Mouse (Mus musculus) liver, embryonic 14.5 days (tissue): ENCODE measurements around the gene Pxk. TPM values are rescaled to one million over a fixed set of nuclear protein-coding genes. Genes with fewer than 3 reads are reported as not detected.
A peak's percentile ranks its signal among the peaks of the same experiment; 100 is the strongest.
"Not testable (repeated sequence)": the region's sequence is repeated elsewhere in the genome, so short reads cannot be mapped to it uniquely, and the experiment has no call there.

ENCODE experiments used
- ATAC-seq: fragments of 200-750 bp; cut with Nextera tagmentation; 2 replicates; pipeline ENCODE4 v1.8.0; 2017; ENCODE audit warnings: moderate number of reproducible peaks, mild to moderate bottlenecking, moderate library complexity; ENCODE audit not compliant: insufficient read depth
- DNase-seq, 3 experiments: peaks; one replicate each; pipeline ENCODE4 v3.0.0-alpha.2; 2012 to 2013; ENCODE audit warnings: low read depth in 3 of 3, low spot score in 3 of 3
- H3K27ac ChIP-seq: fragments of 300-500 bp; sonication (generic); 2 replicates; pipeline ENCODE4 v1.5.1; 2014; ENCODE audit warnings: moderate library complexity, mild to moderate bottlenecking, control low read depth, inconsistent platforms
- H3K27me3 ChIP-seq: fragments of 300-500 bp; sonication (generic); 2 replicates; pipeline ENCODE4 v1.6.1; 2014; ENCODE audit warnings: mild to moderate bottlenecking, low read length, moderate library complexity; ENCODE audit not compliant: control insufficient read depth, insufficient read depth
- H3K36me3 ChIP-seq: fragments of 300-500 bp; sonication (generic); replicated peaks from 2 replicates; pipeline ENCODE4 v1.6.1; 2014; ENCODE audit warnings: low read depth; ENCODE audit not compliant: control insufficient read depth, insufficient read depth
- H3K4me1 ChIP-seq, 2 experiments: fragments of 200-500 bp in 1 of 2; fragments of 300-500 bp in 1 of 2; sonication (generic) in 1 of 2; replicated peaks; 2 replicates each; pipeline ENCODE4 v1.6.1; 2012 to 2014; ENCODE audit warnings: antibody characterized with exemption in 1 of 2, inconsistent platforms in 1 of 2, low read length in 1 of 2; ENCODE audit not compliant: control insufficient read depth in 2 of 2, insufficient read depth in 2 of 2
- H3K4me2 ChIP-seq: fragments of 300-500 bp; sonication (generic); 2 replicates; pipeline ENCODE4 v1.6.1; 2014; ENCODE audit warnings: low read depth, mild to moderate bottlenecking, control low read depth, moderate library complexity
- H3K4me3 ChIP-seq, 2 experiments: fragments of 200-500 bp in 1 of 2; fragments of 300-500 bp in 1 of 2; sonication (generic) in 1 of 2; 2 replicates each; pipeline ENCODE4 v1.5.1; 2012 to 2014; ENCODE audit warnings: low read depth in 2 of 2, low read length in 2 of 2, mild to moderate bottlenecking in 2 of 2, control low read depth in 1 of 2, inconsistent platforms in 1 of 2, moderate library complexity in 1 of 2; ENCODE audit not compliant: insufficient read depth in 1 of 2
- H3K9ac ChIP-seq: fragments of 300-500 bp; sonication (generic); replicated peaks from 2 replicates; pipeline ENCODE4 v1.6.1; 2014; ENCODE audit warnings: mild to moderate bottlenecking, control low read depth, moderate library complexity
- H3K9me3 ChIP-seq: fragments of 300-500 bp; sonication (generic); 2 replicates; pipeline ENCODE4 v1.6.1; 2016; ENCODE audit warnings: low read length, mixed read lengths; ENCODE audit not compliant: control insufficient read depth
- CTCF ChIP-seq: IDR thresholded peaks from 2 replicates; pipeline ENCODE4 v1.5.1; 2016; ENCODE audit warnings: antibody characterized with exemption, low read depth, control low read depth
- EP300 ChIP-seq: IDR thresholded peaks from 2 replicates; pipeline ENCODE4 v1.6.1; 2016; ENCODE audit warnings: antibody characterized with exemption, low read depth
- WGBS: fragments of 180-500 bp; shearing (Covaris S2); extraction: QIAGEN DNeasy Blood & Tissue Kit; methylation state at CpG from one replicate; pipeline ENCODE4 v1.1.7; 2014; ENCODE audit not compliant: insufficient replicate concordance; 5-methylcytosine and 5-hydroxymethylcytosine counted together
- polyA plus RNA-seq, 2 experiments: library from polyadenylated mRNA; depleted of rRNA in 1 of 2; stranded (reverse) in 1 of 2; unstranded in 1 of 2; fragments of >200 nt; fragmentation: Nextera tagmentation in 1 of 2; extraction: Ambion mirVana in 1 of 2; gene quantifications; 2 replicates each; pipeline versions ENCODE4 v1.2.1 to v1.2.3; 2012 to 2014

Gene Pxk
- polyA plus RNA-seq, 2 experiments, result 7.1 to 10.3 TPM

DNA sequence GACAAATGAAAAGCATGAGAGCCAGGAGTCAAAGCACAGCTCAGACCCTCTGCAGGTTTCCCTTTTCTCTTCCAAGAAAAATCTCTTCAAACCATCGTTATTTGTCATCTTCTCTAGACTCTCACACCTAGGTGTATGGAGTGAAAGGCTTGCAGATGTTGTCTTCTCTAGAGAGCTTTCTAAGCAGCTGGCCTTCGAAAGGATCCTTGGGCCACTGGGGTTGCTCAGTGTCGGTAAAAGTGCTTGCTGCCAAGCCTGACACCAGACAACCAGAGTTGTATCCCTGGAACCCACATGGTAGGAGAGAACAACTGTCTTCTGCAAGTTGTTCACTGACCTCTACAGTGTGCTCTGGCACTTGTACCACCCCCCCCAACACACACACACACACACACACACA is 61.1 kb downstream of the Pxk start:
- Histone ChIP-seq H3K27ac (no peak overlapping the region), H3K4me1 (no peaks in the 10 kb centered on the region), H3K9ac (no peak overlapping the region), H3K27me3 (no peaks in the 10 kb centered on the region), H3K4me3 (no peak overlapping the region), H3K9me3 (no peaks in the 10 kb centered on the region), H3K4me2 (no peak overlapping the region), H3K36me3 (no peaks in the 10 kb centered on the region; the same call in 1 of the 2 replicates)
- TF ChIP-seq EP300 (no peak), CTCF (no peak)
- 72% methylated on average over 3 of the region's 3 CpGs for WGBS
- DNase-seq (no peak), ATAC-seq (no peak)

DNA sequence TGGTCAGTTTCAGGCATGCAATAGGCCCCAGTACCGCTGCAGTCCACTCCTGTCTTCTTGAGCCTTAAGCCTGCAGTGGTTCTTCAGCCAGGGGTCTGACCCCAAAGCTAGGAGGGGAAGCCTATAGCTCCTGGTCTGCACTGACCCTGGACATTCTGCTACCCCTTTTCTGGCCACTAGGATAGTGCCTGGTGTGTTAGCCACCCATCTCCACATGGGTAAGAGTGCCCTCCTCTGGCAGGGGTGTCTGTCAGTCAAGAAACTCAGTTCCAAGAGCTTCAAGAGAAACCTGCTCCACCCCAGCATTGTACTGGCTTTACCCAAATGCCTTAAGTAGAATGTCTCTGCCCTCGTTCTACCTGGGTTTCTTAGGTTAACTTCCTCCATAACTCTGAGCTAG is 63.8 kb downstream of the Pxk start:
- Histone ChIP-seq H3K9me3 (no peaks in the 10 kb centered on the region), H3K9ac (no peak overlapping the region), H3K36me3 (peaks cover 14% of the 10 kb centered on the region), H3K4me1 (no peaks in the 10 kb centered on the region), H3K4me3 (no peak overlapping the region), H3K27me3 (no peaks in the 10 kb centered on the region), H3K4me2 (no peak overlapping the region), H3K27ac (no peak overlapping the region)
- TF ChIP-seq CTCF, result peak; percentile 54
- TF ChIP-seq EP300, result no peak
- 71% methylated on average over 2 of the region's 2 CpGs for WGBS
- ATAC-seq, result no peak
- DNase-seq, result no peak

DNA sequence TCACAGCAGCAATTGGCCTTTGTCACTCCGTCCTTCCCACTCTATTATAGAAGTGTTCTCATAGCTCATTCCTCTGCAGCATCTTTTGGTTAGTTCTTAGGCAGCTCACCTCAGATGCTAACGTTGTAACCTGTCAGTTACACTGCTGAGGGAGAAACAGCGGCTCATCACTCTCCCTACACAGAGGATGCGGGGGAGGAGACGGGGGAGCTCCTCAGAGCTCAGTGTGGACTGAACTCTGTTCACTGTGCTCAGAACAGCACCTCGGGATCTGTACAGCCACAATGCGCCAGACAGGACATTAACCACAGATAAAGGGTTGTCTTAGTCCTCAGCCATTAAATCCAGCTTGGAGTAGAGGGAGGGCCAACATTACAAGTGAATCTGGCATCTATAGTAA is 66.5 kb downstream of the Pxk start:
- ATAC-seq (no peak), DNase-seq (no peak)
- Histone ChIP-seq H3K4me2 (no peak overlapping the region), H3K4me3 (no peak overlapping the region), H3K4me1 (no peaks in the 10 kb centered on the region), H3K27me3 (no peaks in the 10 kb centered on the region), H3K27ac (no peak overlapping the region), H3K9ac (no peak overlapping the region), H3K9me3 (no peaks in the 10 kb centered on the region), H3K36me3 (peaks cover 38% of the 10 kb centered on the region)
- no peak for TF ChIP-seq EP300
- WGBS, result 70% methylated on average over 7 of the region's 7 CpGs

DNA sequence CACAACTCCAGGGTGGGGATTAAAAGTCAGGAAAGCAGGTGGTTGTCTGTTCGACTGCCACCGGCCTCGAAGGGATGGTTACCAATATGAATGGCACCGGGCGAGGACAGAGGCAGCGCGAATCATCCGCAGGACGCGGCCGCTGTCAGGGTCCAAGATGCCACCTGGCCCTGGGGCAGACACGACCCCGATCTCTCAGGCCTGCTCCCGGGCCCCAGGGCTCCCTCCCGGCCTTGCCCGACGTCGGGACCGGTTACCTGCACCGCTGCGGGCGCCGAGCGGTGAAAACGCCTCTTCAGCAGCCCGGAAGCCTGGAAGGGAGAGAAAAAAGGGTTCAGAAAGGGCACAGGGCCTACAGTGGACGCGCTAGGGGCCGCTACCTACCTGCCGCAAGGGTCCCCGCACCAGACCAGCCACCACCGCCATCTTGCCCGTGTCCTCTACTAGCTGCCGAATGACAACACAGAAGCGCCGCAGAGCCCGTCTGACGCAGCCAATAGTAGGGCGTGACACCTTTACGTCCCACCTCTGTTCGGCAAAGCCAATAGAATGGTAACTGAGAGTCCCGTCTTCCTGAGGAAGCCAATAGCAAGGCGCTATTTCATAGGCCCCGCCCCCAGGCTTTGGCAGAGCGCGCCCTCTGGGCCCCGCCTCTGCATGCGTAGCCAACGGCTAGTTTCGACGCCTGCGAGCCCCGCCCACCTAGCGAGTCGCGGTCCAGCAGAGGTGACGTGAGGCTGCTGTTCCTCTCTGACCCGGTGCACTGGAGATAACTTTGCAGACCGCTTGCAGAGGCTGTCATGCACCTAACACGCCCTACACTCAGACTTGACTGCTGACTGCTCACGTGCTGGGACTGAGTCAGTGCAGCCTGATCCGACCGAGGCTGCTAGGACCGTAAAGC is 74.7 kb downstream of the Pxk start, which contains the start of gene Pdhb:
TSS of gene Pdhb (minus strand) at position 519 of the 904 bp plus-strand sequence.
- ATAC-seq (peak; percentile 97), DNase-seq (peak; percentile 98 to 99 (median 99))
- Histone ChIP-seq H3K27me3 (no peaks in the 10 kb centered on the region), H3K9me3 (no peaks in the 10 kb centered on the region), H3K4me1 (peaks cover 7 to 12% of the 10 kb centered on the region in 2 experiments), H3K27ac (peak within 1 kb of the TSS; percentile 78), H3K36me3 (peaks cover 27% of the 10 kb centered on the region), H3K4me2 (peak within 1 kb of the TSS; percentile 87), H3K4me3 (peak within 1 kb of the TSS; percentile 91 to 92), H3K9ac (peak within 1 kb of the TSS; percentile 96)
- under 1% methylated on average over 64 of the region's 64 CpGs for WGBS
- TF ChIP-seq CTCF (peak; percentile 46; the same call in 1 of the 2 replicates), EP300 (no peak)

DNA sequence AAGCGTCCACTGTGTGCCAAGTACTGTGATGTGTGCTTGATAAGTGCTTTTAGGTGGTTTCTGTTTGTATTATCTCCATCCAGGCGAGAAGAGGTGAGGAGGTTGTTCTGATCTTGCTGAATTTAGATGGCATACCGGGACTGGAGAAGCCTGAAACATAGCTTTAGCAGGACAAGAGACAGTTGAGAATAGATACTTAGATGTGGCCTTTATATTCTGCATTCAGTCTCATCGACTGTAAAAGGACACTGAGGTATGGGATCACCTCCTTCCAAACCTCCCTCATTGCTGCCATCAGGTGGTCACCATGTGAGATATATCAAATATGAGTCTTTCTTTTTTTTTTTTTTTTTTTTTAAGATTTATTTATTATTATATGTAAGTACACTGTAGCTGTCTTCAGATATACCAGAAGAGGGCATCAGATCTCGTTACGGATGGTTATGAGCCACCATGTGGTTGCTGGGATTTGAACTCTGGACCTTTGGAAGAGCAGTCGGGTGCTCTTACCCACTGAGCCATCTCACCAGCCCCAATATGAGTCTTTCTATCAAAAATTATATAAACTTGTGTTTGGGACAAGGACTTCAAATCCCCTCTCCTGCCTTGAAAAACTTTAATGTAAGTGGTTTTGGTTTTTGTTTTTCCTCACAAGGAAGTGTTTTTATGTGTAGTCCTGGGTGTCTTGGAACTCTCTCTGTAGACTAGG is 75.7 kb downstream of the Pxk start:
- Histone ChIP-seq H3K27ac (peak overlapping the region; percentile 78), H3K4me1 (peaks cover 7 to 12% of the 10 kb centered on the region in 2 experiments), H3K4me2 (peak overlapping the region; percentile 87), H3K4me3 (peak overlapping the region; percentile 51 to 57), H3K9ac (peak overlapping the region; percentile 57), H3K36me3 (peaks cover 18% of the 10 kb centered on the region)
- 18% methylated on average over 5 of the region's 7 CpGs for WGBS
- peak in 1 of 3 experiments; percentile 35 for DNase-seq
- ATAC-seq, H3K27me3 ChIP-seq, H3K9me3 ChIP-seq: not testable (repeated sequence)
- TF ChIP-seq CTCF, result peak; percentile 1; the same call in 1 of the 2 replicates
